Mouse (Mus musculus): ENCODE measurements around the gene Gm15557. TPM values are rescaled to one million over a fixed set of nuclear protein-coding genes. Genes with fewer than 3 reads are reported as not detected.

The Gm15557 gene
- polyA plus RNA-seq (2017; shearing (Covaris generic)), result not detected

DNA sequence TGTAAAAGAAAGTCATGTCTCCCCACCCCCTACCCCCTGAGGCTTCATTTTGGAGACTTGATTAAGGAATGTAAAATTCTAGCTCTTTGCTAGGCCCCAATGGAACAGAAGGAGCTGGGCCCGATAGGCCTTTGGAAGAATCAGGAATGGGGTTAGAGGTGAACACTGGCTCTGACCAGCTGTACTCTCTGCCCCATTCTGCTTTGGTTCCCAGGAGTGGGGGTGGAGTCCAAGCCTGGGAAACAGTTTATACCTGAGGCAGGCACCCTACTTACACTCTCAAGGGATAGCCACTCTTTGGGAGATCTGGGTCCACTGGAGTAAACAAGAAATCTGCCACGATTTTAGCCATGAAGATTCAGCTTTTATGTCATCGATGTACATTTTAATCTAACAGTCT is at the start of gene Gm15557:
Gene Gm15557 (plus strand): TSS at position 48 of the 400 bp plus-strand sequence.

DNA sequence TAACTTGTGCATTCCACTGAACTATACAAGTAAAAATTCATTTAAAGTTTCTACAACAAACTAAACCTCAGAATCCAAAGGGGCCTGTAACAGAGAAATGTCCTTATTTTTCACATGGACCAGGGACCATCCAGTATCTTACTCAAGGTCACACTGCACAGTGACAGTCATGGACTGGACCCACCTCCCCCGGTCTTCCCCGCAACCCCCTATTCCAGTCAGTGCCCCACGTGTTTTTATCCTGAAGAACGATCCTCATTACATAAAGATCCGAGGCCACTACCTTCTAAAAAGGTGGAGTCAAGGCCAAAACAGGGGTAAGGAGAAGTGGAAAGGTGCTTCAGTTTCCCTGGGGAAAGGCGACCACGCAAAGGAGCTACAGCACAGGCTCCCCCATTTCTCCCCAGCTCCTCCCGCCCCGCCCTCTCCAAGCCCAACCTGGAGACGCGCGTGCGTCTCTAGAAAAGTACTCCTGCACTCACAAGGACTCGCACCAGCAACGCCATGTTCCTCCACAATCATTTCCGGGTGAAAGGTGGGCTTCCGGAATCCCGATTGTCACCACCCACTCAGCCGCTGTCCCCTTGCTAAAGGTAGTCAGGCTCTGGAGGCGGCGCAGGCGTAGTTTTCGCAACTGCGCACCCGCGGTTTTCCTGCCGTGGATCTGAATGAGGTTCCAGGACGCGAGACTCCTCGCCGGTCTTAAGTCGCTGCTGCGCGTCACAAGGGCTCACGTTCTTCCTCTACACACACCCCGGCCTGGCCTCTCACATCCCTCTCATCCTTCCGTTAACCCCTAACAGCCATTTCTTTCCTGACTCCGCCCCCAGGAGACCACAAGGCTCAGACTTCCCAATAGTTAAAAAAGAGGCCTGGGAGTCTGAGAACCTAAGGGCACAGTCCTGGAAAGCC is 10.7 kb upstream of the Gm15557 start, which contains the start of gene Uqcc1:
Gene Uqcc1 (minus strand): TSS at position 780 of the 912 bp plus-strand sequence.

DNA sequence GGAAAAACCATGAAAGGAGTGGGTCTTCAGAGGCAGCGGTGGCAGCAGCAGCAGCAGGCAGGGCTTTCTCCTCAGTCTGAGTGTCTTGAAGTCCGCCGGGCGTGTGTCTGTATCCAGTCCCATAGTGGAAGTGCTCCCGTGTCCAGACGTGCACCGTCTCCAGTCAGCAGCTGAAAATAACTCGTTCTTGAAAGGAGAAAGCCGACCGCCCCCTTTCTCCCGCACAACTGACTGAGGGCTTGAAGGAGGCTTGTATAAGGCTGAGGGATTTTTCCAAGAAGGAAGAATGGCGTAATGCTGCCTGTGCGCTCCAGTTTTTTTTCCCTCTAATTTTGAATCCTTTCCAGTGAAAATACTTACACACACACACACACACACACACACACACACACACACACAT is 4.6 kb downstream of the Gm15557 start, which contains the start of gene Gdf5:
Gene Gdf5 (minus strand): TSS at position 244 of the 400 bp plus-strand sequence.

DNA sequence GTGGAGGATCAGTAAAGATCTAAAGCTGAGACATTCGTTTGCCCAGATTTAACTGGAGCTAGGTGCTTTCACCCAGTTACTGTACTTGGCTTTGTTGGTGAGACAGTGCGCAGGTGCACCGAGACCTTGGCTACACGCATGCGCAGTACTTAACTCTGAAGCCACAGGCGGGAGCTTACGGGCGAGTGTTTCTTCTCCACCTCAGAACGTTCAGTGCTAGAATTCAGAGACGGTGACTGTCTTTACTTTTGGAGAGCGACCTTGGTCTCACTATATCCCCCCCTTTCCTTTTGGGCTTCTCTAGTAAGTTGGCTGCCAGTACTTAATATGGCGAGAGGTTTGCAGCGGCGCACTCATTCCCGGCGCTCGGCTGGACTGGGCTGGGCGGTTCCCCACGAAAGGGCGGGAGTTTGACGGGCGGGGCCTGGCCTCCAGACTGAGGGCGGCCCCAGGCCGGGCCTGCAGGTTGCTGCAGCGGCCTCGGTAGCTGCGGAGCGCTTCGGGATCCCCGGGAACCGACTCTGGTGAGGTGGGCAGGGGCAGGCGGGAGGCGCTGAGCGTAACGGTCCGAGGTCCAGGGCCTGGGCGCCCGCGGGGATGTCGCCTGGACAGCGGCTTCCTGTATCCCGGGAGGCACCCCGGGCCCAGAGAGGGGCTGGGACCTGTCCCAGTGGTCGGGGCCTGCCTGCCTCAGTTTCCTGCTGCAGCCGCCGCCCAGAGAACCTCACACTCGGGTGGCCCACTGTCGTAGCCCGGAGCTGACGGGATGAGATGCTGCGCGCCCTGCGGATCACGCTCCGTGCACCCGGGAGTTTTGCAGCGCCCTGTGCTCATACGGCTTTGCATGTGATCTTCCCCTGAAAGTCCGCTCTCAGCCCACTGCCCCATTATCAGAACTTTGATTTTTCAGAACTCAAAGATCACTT is 15.9 kb downstream of the Gm15557 start, which contains the start of gene Cep250:
Gene Cep250 (plus strand): TSS at position 325 of the 926 bp plus-strand sequence.

Other genes with a start within 250 kb of the Gm15557 start
- gene Trpc4ap, start 248.3 kb upstream of the Gm15557 start, polyA plus RNA-seq (2017; shearing (Covaris generic)), result 100 to 1,000 TPM; 208 to 271 TPM
- gene Edem2, start 211.3 kb upstream of the Gm15557 start, polyA plus RNA-seq (2017; shearing (Covaris generic)), result 10 to 100 TPM; 65.5 to 66.5 TPM
- gene Gm17581, start 204.9 kb upstream of the Gm15557 start, polyA plus RNA-seq (2017; shearing (Covaris generic)), result not detected
- gene Procr, start 189.6 kb upstream of the Gm15557 start, polyA plus RNA-seq (2017; shearing (Covaris generic)), result under 1 TPM; 0.36 to 0.87 TPM
- gene Mmp24, start 165.4 kb upstream of the Gm15557 start, polyA plus RNA-seq (2017; shearing (Covaris generic)), result under 1 TPM in 1 of 2 experiments, not detected in 1; 0.06 TPM
- 10 to 100 TPM; 44.9 to 51.3 TPM for gene BC029722, start 121.3 kb upstream of the Gm15557 start, polyA plus RNA-seq (2017; shearing (Covaris generic))
- gene Eif6, start 113.8 kb upstream of the Gm15557 start, polyA plus RNA-seq (2017; shearing (Covaris generic)), result 100 to 1,000 TPM; 204 to 246 TPM
- not detected for gene Fam83c, start 105.9 kb upstream of the Gm15557 start, polyA plus RNA-seq (2017; shearing (Covaris generic))
- gene Uqcc1, start 10.4 kb upstream of the Gm15557 start, polyA plus RNA-seq (2017; shearing (Covaris generic)), result 10 to 100 TPM; 26.6 to 30.4 TPM
- gene Gdf5, start 4.6 kb downstream of the Gm15557 start, polyA plus RNA-seq (2017; shearing (Covaris generic)), result not detected
- 10 to 100 TPM; 23.8 to 46.7 TPM for gene Cep250, start 15.7 kb downstream of the Gm15557 start, polyA plus RNA-seq (2017; shearing (Covaris generic))
- gene 6430550D23Rik, start 67.2 kb downstream of the Gm15557 start, polyA plus RNA-seq (2017; shearing (Covaris generic)), result 1 to 10 TPM; 1.4 to 2.1 TPM
- gene Ergic3, start 67.3 kb downstream of the Gm15557 start, polyA plus RNA-seq (2017; shearing (Covaris generic)), result 100 to 1,000 TPM; 132 to 136 TPM
- gene Fer1l4, start 112.2 kb downstream of the Gm15557 start, polyA plus RNA-seq (2017; shearing (Covaris generic)), result under 1 TPM in 1 of 2 experiments, not detected in 1; 0.11 TPM
- under 1 TPM; 0.27 to 0.60 TPM for gene Spag4, start 124.4 kb downstream of the Gm15557 start, polyA plus RNA-seq (2017; shearing (Covaris generic))
- 100 to 1,000 TPM in 1 of 2 experiments, 10 to 100 TPM in 1; 99.2 to 101 TPM for gene Cpne1, start 171.2 kb downstream of the Gm15557 start, polyA plus RNA-seq (2017; shearing (Covaris generic))
- gene Rbm12, start 171.2 kb downstream of the Gm15557 start, polyA plus RNA-seq (2017; shearing (Covaris generic)), result 10 to 100 TPM; 22.7 to 30.1 TPM
- 10 to 100 TPM; 14.5 to 20.1 TPM for gene Gm28036, start 186.4 kb downstream of the Gm15557 start, polyA plus RNA-seq (2017; shearing (Covaris generic))
- gene Romo1, start 203.3 kb downstream of the Gm15557 start, polyA plus RNA-seq (2017; shearing (Covaris generic)), result 100 to 1,000 TPM; 177 to 202 TPM
- 10 to 100 TPM; 55.4 to 63.2 TPM for gene Nfs1, start 203.5 kb downstream of the Gm15557 start, polyA plus RNA-seq (2017; shearing (Covaris generic))
- 100 to 1,000 TPM; 791 to 895 TPM for gene Rbm39, start 239.5 kb downstream of the Gm15557 start, polyA plus RNA-seq (2017; shearing (Covaris generic))

All from activated CD4-positive, CD25-positive, alpha-beta regulatory T cell (primary cell).